8 mouse cellular contexts compared by ENCODE assay signal in genomic region chr9:86464151-86465105, GRCm38 (mm10). TPM values are rescaled to one million over a fixed set of nuclear protein-coding genes. Genes with fewer than 3 reads are reported as not detected.
A peak's percentile ranks its signal among the peaks of the same experiment; 100 is the strongest.
DNase-seq lines count a peak whose midpoint lies in the region; ATAC-seq lines count a peak whose summit lies in the region.

TSS of gene Ube2cbp (minus strand) at chr9:86464950.

- H3K9ac ChIP-seq in intestine, embryonic 15.5 days, result peak within 1 kb of the TSS; percentile 58

- WGBS in intestine, embryonic 15.5 days, result 2% methylated on average over 70 of the region's 70 CpGs

- no peaks in the 10 kb centered on the region for H3K36me3 ChIP-seq in intestine, embryonic 15.5 days

- peak; percentile 83 for ATAC-seq in intestine, embryonic 15.5 days
- ATAC-seq in megakaryocyte-erythroid progenitor cell, adult 5-6 weeks (replicated peaks; ENCODE audit: low FRiP score, low TSS enrichment, poor library complexity, severe bottlenecking), result peak; percentile 86

- no peak within 1 kb of the TSS for H3K27ac ChIP-seq in intestine, embryonic 15.5 days

- intact Hi-C loops in left cerebral cortex, postnatal 14 days (cut with DNase I), result no loop called here

- peaks cover 3% of the 10 kb centered on the region; the same call in 1 of the 2 replicates for H3K4me1 ChIP-seq in intestine, embryonic 15.5 days (replicated peaks)

- H3K4me2 ChIP-seq in intestine, embryonic 15.5 days (replicated peaks), result peak within 1 kb of the TSS; percentile 58

- H3K27me3 ChIP-seq in intestine, embryonic 15.5 days (replicated peaks), result no peaks in the 10 kb centered on the region

- no peaks in the 10 kb centered on the region for H3K9me3 ChIP-seq in intestine, embryonic 15.5 days

- peak; percentile 93 for DNase-seq in adrenal gland, adult 2 months
- DNase-seq in embryo, embryonic 11 days, result peak; percentile 94
- peak; percentile 80 for DNase-seq in gastrocnemius, postnatal 25 days
- DNase-seq in left cerebral cortex, postnatal 14 days (ENCODE audit: low spot score in 2 of 2), result peak; percentile 86 to 88
- DNase-seq in right cerebral cortex, postnatal 14 days, result peak; percentile 89
- DNase-seq in urinary bladder, postnatal 25 days (ENCODE audit: low spot score), result peak; percentile 89

- H3K4me3 ChIP-seq in intestine, embryonic 15.5 days (replicated peaks), result peak within 1 kb of the TSS; percentile 51

RNA-seq across cellular contexts. Expression of gene Ube2cbp, which starts in this region (rescaled TPM):
- 1 to 10 TPM; 1.8 to 2.0 TPM for total RNA-seq in adrenal gland, adult 2 months (2021)
- polyA plus RNA-seq in adrenal gland, adult 2 months (2012; rRNA removed), result 0.58 and 0.66 TPM in 2 replicates
- 1 to 10 TPM; 2.9 to 4.1 TPM for total RNA-seq in gastrocnemius, postnatal 25 days (2021)
- polyA plus RNA-seq in intestine, embryonic 15.5 days (2015; fragmentation: Nextera tagmentation; extraction: Ambion mirVana), result 4.5 and 5.1 TPM in 2 replicates
- total RNA-seq in left cerebral cortex, postnatal 14 days (2021), result 1 to 10 TPM; 3.8 to 4.5 TPM
- 6.2 and 9.8 TPM in 2 replicates for total RNA-seq in megakaryocyte-erythroid progenitor cell, adult 5-6 weeks (2014; fragmentation: Nextera tagmentation)
- 5.0 and 5.9 TPM in 2 replicates for total RNA-seq in megakaryocyte-erythroid progenitor cell, adult 5-6 weeks (2017)
